8 mouse cellular contexts compared by ENCODE assay signal in genomic region chr2:30658844-30659555, GRCm38 (mm10).
DNase-seq lines count a peak whose midpoint lies in the region; ATAC-seq lines count a peak whose summit lies in the region.

No protein-coding gene starts in this region.

- peak overlapping the region; percentile 55 for H3K4me2 ChIP-seq in forebrain, embryonic 12.5 days
- H3K4me2 ChIP-seq in heart, embryonic 16.5 days (ENCODE audit: low read depth, low read length), result peak overlapping the region; percentile 69
- H3K4me2 ChIP-seq in liver, embryonic 15.5 days, result peak overlapping the region; percentile 92
- H3K4me2 ChIP-seq in neural tube, embryonic 12.5 days (replicated peaks), result peak overlapping the region; percentile 59

- under 1% methylated on average over 16 of the region's 16 CpGs for WGBS in forebrain, embryonic 12.5 days
- 5% methylated on average over 16 of the region's 16 CpGs for WGBS in heart, embryonic 16.5 days
- 14% methylated on average over 16 of the region's 16 CpGs for WGBS in liver, embryonic 15.5 days (ENCODE audit: insufficient replicate concordance)
- 3% methylated on average over 16 of the region's 16 CpGs for WGBS in neural tube, embryonic 12.5 days

- H3K9me3 ChIP-seq in forebrain, embryonic 12.5 days, result no peaks in the 10 kb centered on the region
- no peaks in the 10 kb centered on the region for H3K9me3 ChIP-seq in heart, embryonic 16.5 days (replicated peaks; ENCODE audit: control insufficient read depth, low read length)
- H3K9me3 ChIP-seq in liver, embryonic 15.5 days (replicated peaks), result no peaks in the 10 kb centered on the region
- H3K9me3 ChIP-seq in neural tube, embryonic 12.5 days, result no peaks in the 10 kb centered on the region

- H3K27ac ChIP-seq in forebrain, embryonic 12.5 days, result peak overlapping the region; percentile 99
- H3K27ac ChIP-seq in heart, embryonic 16.5 days (ENCODE audit: low read length), result peak overlapping the region; percentile 96
- peak overlapping the region; percentile 60 for H3K27ac ChIP-seq in liver, embryonic 15.5 days (replicated peaks)
- peak overlapping the region; percentile 94 for H3K27ac ChIP-seq in neural tube, embryonic 12.5 days

- H3K4me1 ChIP-seq in forebrain, embryonic 12.5 days, result peaks cover 73% of the 10 kb centered on the region
- H3K4me1 ChIP-seq in heart, embryonic 16.5 days (ENCODE audit: control insufficient read depth, insufficient read depth, low read length), result peaks cover 42% of the 10 kb centered on the region
- peaks cover 33% of the 10 kb centered on the region for H3K4me1 ChIP-seq in liver, embryonic 15.5 days (replicated peaks)
- H3K4me1 ChIP-seq in neural tube, embryonic 12.5 days, result peaks cover 69% of the 10 kb centered on the region

- peak; percentile 44 for ATAC-seq in forebrain, embryonic 12.5 days (ENCODE audit: low FRiP score)
- peak; percentile 49 for ATAC-seq in heart, embryonic 16.5 days (replicated peaks; ENCODE audit: extremely low read depth, insufficient read depth, low FRiP score)
- peak; percentile 38 for ATAC-seq in liver, embryonic 15.5 days (ENCODE audit: insufficient read depth)
- ATAC-seq in neural tube, embryonic 12.5 days (ENCODE audit: low FRiP score, low read depth), result peak; percentile 33

- H3K27me3 ChIP-seq in forebrain, embryonic 12.5 days, result no peaks in the 10 kb centered on the region
- H3K27me3 ChIP-seq in heart, embryonic 16.5 days (ENCODE audit: control insufficient read depth, insufficient read depth, low read length), result no peaks in the 10 kb centered on the region
- peaks cover 17% of the 10 kb centered on the region for H3K27me3 ChIP-seq in liver, embryonic 15.5 days
- H3K27me3 ChIP-seq in neural tube, embryonic 12.5 days (replicated peaks), result peaks cover 26% of the 10 kb centered on the region

- peak; percentile 34 for DNase-seq in CD4-positive, CD25-positive, alpha-beta regulatory T cell, adult 2 months (ENCODE audit: low read depth, low spot score)
- peak; percentile 94 for DNase-seq in brain, adult 2 months (ENCODE audit: low read depth, low spot score)
- DNase-seq in kidney, postnatal 10 days, result peak; percentile 92
- DNase-seq in thymus, postnatal 14 days, result peak; percentile 50

- H3K4me3 ChIP-seq in forebrain, embryonic 12.5 days (replicated peaks), result peak overlapping the region; percentile 32
- H3K4me3 ChIP-seq in heart, embryonic 16.5 days (ENCODE audit: low read length), result peak overlapping the region; percentile 40
- H3K4me3 ChIP-seq in liver, embryonic 15.5 days (replicated peaks), result peak overlapping the region; percentile 66
- 0 out of 2 replicates have a peak overlapping the region, but pooled peaks have one; percentile 5 for H3K4me3 ChIP-seq in neural tube, embryonic 12.5 days

- peak overlapping the region; percentile 65 for H3K9ac ChIP-seq in forebrain, embryonic 12.5 days
- H3K9ac ChIP-seq in heart, embryonic 16.5 days (ENCODE audit: low read length), result peak overlapping the region; percentile 78
- H3K9ac ChIP-seq in liver, embryonic 15.5 days, result peak overlapping the region; percentile 51
- H3K9ac ChIP-seq in neural tube, embryonic 12.5 days, result peak overlapping the region; percentile 48

- no peaks in the 10 kb centered on the region for H3K36me3 ChIP-seq in forebrain, embryonic 12.5 days (replicated peaks)
- H3K36me3 ChIP-seq in heart, embryonic 16.5 days (ENCODE audit: control insufficient read depth, insufficient read depth), result no peaks in the 10 kb centered on the region
- no peaks in the 10 kb centered on the region for H3K36me3 ChIP-seq in liver, embryonic 15.5 days (replicated peaks)
- H3K36me3 ChIP-seq in neural tube, embryonic 12.5 days, result no peaks in the 10 kb centered on the region

Comparison
In these comparisons a context has a peak if more than half of its experiments do, and no peak if none do; other contexts are left out.
1. Peak in every context shown above with its lines: DNase-seq, ATAC-seq, H3K4me3 ChIP-seq and H3K27ac ChIP-seq.
2. DNase-seq: peak in every context shown above with its lines; median percentile 94 in brain, adult 2 months; 92 in kidney, postnatal 10 days; 50 in thymus, postnatal 14 days; 34 in CD4-positive, CD25-positive, alpha-beta regulatory T cell, adult 2 months.
3. H3K4me3 ChIP-seq: peak in every context shown above with its lines; median percentile 66 in liver, embryonic 15.5 days; 40 in heart, embryonic 16.5 days; 32 in forebrain, embryonic 12.5 days; 5 in neural tube, embryonic 12.5 days.